Mouse (Mus musculus) heart, postnatal 10 days (tissue): Measurements from ENCODE around the gene Rassf2. TPM values are rescaled to one million over a fixed set of nuclear protein-coding genes. Genes with fewer than 3 reads are reported as not detected.

ENCODE experiments used
- DNase-seq, 2 experiments: peaks; one replicate each; pipeline ENCODE4 v3.0.0; 2021
- intact Hi-C: fragments of 180-260 bp; cut with DNase I; formaldehyde crosslinking; loops from one replicate; pipeline ENCODE4 v1.15.1; 2025
- total RNA-seq, 2 experiments: library from RNA; stranded (reverse); gene quantifications; 2 replicates each; pipeline ENCODE4 v1.2.3; 2021

The Rassf2 gene
- total RNA-seq, 2 experiments from 2014 or later = 16.2 TPM

GRCm38 (mm10) chr2:132036326-132036725 is 6.3 kb upstream of the Rassf2 start:
- intact Hi-C loops = no loop called here
- peak in 1 of 2 experiments; percentile 45 for DNase-seq

GRCm38 (mm10) chr2:132035470-132035835 is 5.4 kb upstream of the Rassf2 start:
- intact Hi-C loops = no loop called here

GRCm38 (mm10) chr2:132034590-132035469 is 4.8 kb upstream of the Rassf2 start:
- intact Hi-C loops = no loop called here
- peak in 1 of 2 experiments; percentile 53 for DNase-seq

More at GRCm38 (mm10) chr2:132035470-132035835, 5.4 kb upstream of the Rassf2 start:
- no peak for DNase-seq

- intact Hi-C loops = no loop called here
- no peak for DNase-seq
Measured at GRCm38 (mm10) chr2:132031364-132032095, 1.5 kb upstream of the Rassf2 start.

GRCm38 (mm10) chr2:132030418-132031363 is 633 bp upstream of the Rassf2 start:
- DNase-seq = peak; percentile 59 to 68
- intact Hi-C loops = no loop called here

GRCm38 (mm10) chr2:132028894-132029605 is 1.0 kb downstream of the Rassf2 start:
- intact Hi-C loops = no loop called here
- DNase-seq = peak; percentile 62 to 67

GRCm38 (mm10) chr2:132028107-132028506 is 2.0 kb downstream of the Rassf2 start:
- intact Hi-C loops = no loop called here
- DNase-seq = no peak

GRCm38 (mm10) chr2:132027366-132027765 is 2.7 kb downstream of the Rassf2 start:
- intact Hi-C loops = no loop called here
- peak; percentile 48 to 51 for DNase-seq

GRCm38 (mm10) chr2:132024028-132024427 is 6.0 kb downstream of the Rassf2 start:
- no peak for DNase-seq
- intact Hi-C loops = no loop called here

GRCm38 (mm10) chr2:132022621-132023020 is 7.4 kb downstream of the Rassf2 start:
- intact Hi-C loops = no loop called here
- no peak for DNase-seq

GRCm38 (mm10) chr2:132021616-132022015 is 8.4 kb downstream of the Rassf2 start:
- intact Hi-C loops = no loop called here
- no peak for DNase-seq

GRCm38 (mm10) chr2:132020991-132021541 is 9.0 kb downstream of the Rassf2 start:
- intact Hi-C loops = no loop called here
- peak; percentile 42 to 46 for DNase-seq

- intact Hi-C loops = no loop called here
- DNase-seq = no peak
Measured at GRCm38 (mm10) chr2:132020420-132020819, 9.6 kb downstream of the Rassf2 start.

GRCm38 (mm10) chr2:132019372-132019811 is 10.7 kb downstream of the Rassf2 start:
- intact Hi-C loops = no loop called here
- DNase-seq = peak in 1 of 2 experiments; percentile 40

GRCm38 (mm10) chr2:132018156-132018555 is 11.9 kb downstream of the Rassf2 start:
- intact Hi-C loops = no loop called here
- no peak for DNase-seq

- DNase-seq = peak; percentile 49 to 52
- intact Hi-C loops = no loop called here
Measured at GRCm38 (mm10) chr2:132017611-132018010, 12.4 kb downstream of the Rassf2 start.

GRCm38 (mm10) chr2:132016034-132016433 is 14.0 kb downstream of the Rassf2 start:
- no peak for DNase-seq
- intact Hi-C loops = no loop called here

GRCm38 (mm10) chr2:132013152-132013551 is 16.9 kb downstream of the Rassf2 start:
- intact Hi-C loops = no loop called here
- DNase-seq = no peak

- DNase-seq = no peak
- intact Hi-C loops = no loop called here
Measured at GRCm38 (mm10) chr2:132010781-132011180, 19.3 kb downstream of the Rassf2 start.

- no peak for DNase-seq
- intact Hi-C loops = no loop called here
Measured at GRCm38 (mm10) chr2:132008186-132008585, 21.9 kb downstream of the Rassf2 start.
